Mouse (Mus musculus) embryonic facial prominence, embryonic 13.5 days (tissue): ENCODE results near the gene Gm49358. TPM values are rescaled to one million over a fixed set of nuclear protein-coding genes. Genes with fewer than 3 reads are reported as not detected.

Source experiments
- ATAC-seq: fragments of 200-750 bp; cut with Nextera tagmentation; 2 replicates; pipeline ENCODE4 v1.8.0; 2017; ENCODE audit warnings: low read depth; ENCODE audit not compliant: insufficient number of reproducible peaks, insufficient read depth, low FRiP score, low TSS enrichment
- H3K27ac ChIP-seq: fragments of 300-500 bp; sonication (generic); 2 replicates; pipeline ENCODE4 v1.5.1; 2015; ENCODE audit warnings: moderate library complexity, mild to moderate bottlenecking, inconsistent platforms
- H3K27me3 ChIP-seq: fragments of 300-500 bp; sonication (generic); 2 replicates; pipeline ENCODE4 v1.6.1; 2015; ENCODE audit warnings: mild to moderate bottlenecking, inconsistent platforms
- H3K36me3 ChIP-seq: fragments of 300-500 bp; sonication (generic); 2 replicates; pipeline ENCODE4 v1.6.1; 2015; ENCODE audit warnings: mild to moderate bottlenecking, inconsistent platforms
- H3K4me1 ChIP-seq: fragments of 300-500 bp; sonication (generic); 2 replicates; pipeline ENCODE4 v1.6.1; 2015; ENCODE audit warnings: inconsistent platforms
- H3K4me2 ChIP-seq: fragments of 300-500 bp; sonication (generic); 2 replicates; pipeline ENCODE4 v1.6.1; 2015; ENCODE audit warnings: moderate library complexity, mild to moderate bottlenecking, inconsistent platforms
- H3K4me3 ChIP-seq: fragments of 300-500 bp; sonication (generic); 2 replicates; pipeline ENCODE4 v1.5.1; 2015; ENCODE audit warnings: mild to moderate bottlenecking, inconsistent platforms
- H3K9ac ChIP-seq: fragments of 300-500 bp; sonication (generic); 2 replicates; pipeline ENCODE4 v1.6.1; 2015; ENCODE audit warnings: mild to moderate bottlenecking, inconsistent platforms
- H3K9me3 ChIP-seq: fragments of 300-500 bp; sonication (generic); 2 replicates; pipeline ENCODE4 v1.6.1; 2016; ENCODE audit warnings: inconsistent platforms
- WGBS: fragments of 180-500 bp; shearing (Covaris S2); methylation state at CpG from one replicate; pipeline ENCODE4 v1.1.7; 2015; ENCODE audit warnings: mixed read lengths; 5-methylcytosine and 5-hydroxymethylcytosine counted together
- polyA plus RNA-seq: library from polyadenylated mRNA; unstranded; fragments of >200 nt; fragmentation: Nextera tagmentation; extraction: Ambion mirVana; gene quantifications from 2 replicates; pipeline ENCODE4 v1.2.1, GENCODE M21; 2015

The Gm49358 gene
- polyA plus RNA-seq, result not detected in 2 replicates

DNA sequence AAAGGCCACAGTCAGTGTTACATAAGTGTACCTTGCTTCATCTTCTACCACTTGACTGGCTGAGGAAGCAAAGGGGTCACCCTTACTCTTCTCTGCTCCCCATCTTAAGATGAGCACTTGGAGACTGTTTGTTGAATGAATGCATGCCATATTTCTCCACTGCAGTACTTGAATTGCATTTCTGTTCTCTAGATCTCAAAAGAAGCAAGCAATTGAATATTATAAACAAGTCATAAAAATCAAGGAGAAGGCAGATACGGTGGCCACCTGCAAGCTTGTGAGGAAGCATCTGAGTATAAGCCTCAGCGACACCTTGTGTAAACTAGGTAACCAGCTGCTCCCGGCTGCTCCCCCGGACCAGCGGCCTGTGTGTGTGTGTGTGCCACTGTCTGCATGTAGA, at the start of gene Gm49358:
Gene Gm49358 (plus strand): TSS at position 301 of the 400 bp plus-strand sequence.
- Histone ChIP-seq H3K4me1 (0 out of 2 replicates have a peak, but pooled peaks cover 5% of the 10 kb centered on the region), H3K27me3 (no peaks in the 10 kb centered on the region), H3K36me3 (no peaks in the 10 kb centered on the region), H3K4me2 (no peak within 1 kb of the TSS), H3K4me3 (no peak within 1 kb of the TSS), H3K9ac (no peak within 1 kb of the TSS), H3K27ac (no peak within 1 kb of the TSS), H3K9me3 (no peaks in the 10 kb centered on the region)
- 94% methylated on average over 5 of the region's 5 CpGs for WGBS
- no peak for ATAC-seq

DNA sequence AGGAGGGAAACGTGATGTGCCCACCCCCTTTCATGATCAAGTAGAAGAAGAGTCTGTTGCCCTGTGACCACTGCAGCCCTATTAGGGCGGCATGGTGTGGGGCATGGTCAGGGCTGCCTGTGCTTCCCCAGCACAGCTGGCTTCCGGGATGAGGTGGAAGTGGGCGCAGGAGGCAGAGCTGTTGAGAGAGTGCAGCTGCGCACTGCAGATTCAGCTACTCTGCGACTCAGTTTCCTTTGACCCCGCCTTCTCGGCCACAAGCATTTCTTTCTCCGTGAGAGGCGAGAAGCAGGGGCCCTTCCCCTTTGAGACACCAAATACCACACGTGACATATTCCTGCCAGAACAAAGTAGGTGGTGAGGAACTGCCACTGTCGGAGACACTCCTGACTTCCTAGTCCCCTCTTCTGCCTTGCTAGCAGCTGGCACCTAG, 36.2 kb upstream of the Gm49358 start:
- 0 out of 2 replicates have a peak, but pooled peaks have one; percentile 34 for ATAC-seq
- H3K9ac ChIP-seq, result peak overlapping the region; percentile 68
- H3K4me3 ChIP-seq, result peak overlapping the region; percentile 41
- no peaks in the 10 kb centered on the region for H3K36me3 ChIP-seq
- H3K9me3 ChIP-seq, result no peaks in the 10 kb centered on the region
- peaks cover 16% of the 10 kb centered on the region for H3K4me1 ChIP-seq
- WGBS, result under 1% methylated on average over 12 of the region's 12 CpGs
- peak overlapping the region; percentile 82 for H3K27ac ChIP-seq
- no peaks in the 10 kb centered on the region for H3K27me3 ChIP-seq
- peak overlapping the region; percentile 72 for H3K4me2 ChIP-seq

DNA sequence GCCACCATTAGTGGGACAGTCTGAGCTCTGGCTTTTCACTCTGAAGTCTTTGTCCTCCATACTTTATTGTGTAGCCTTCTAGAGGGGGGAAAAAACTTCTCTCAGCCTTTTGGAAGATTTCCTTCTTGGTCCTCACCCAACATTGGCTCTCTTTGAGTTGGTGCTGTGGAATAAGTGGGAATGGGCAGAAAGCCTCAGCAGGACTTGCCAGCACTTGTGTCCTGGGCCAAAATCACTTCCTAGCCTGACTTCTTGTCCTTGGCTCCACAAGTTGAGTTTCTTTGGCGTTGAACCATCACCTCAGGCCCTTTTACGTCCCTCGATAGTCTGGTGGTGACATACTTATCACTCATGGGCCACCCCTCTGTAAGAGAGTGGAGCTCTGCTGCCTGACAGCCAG, 35.6 kb upstream of the Gm49358 start:
- peak overlapping the region; percentile 82 for H3K27ac ChIP-seq
- ATAC-seq, result no peak
- H3K4me2 ChIP-seq, result peak overlapping the region; percentile 72
- H3K4me1 ChIP-seq, result peaks cover 16% of the 10 kb centered on the region
- no peak overlapping the region for H3K4me3 ChIP-seq
- no peaks in the 10 kb centered on the region for H3K9me3 ChIP-seq
- no peaks in the 10 kb centered on the region for H3K27me3 ChIP-seq
- H3K36me3 ChIP-seq, result no peaks in the 10 kb centered on the region
- WGBS, result 91% methylated on average over 3 of the region's 3 CpGs
- H3K9ac ChIP-seq, result peak overlapping the region; percentile 68; the same call in 1 of the 2 replicates

DNA sequence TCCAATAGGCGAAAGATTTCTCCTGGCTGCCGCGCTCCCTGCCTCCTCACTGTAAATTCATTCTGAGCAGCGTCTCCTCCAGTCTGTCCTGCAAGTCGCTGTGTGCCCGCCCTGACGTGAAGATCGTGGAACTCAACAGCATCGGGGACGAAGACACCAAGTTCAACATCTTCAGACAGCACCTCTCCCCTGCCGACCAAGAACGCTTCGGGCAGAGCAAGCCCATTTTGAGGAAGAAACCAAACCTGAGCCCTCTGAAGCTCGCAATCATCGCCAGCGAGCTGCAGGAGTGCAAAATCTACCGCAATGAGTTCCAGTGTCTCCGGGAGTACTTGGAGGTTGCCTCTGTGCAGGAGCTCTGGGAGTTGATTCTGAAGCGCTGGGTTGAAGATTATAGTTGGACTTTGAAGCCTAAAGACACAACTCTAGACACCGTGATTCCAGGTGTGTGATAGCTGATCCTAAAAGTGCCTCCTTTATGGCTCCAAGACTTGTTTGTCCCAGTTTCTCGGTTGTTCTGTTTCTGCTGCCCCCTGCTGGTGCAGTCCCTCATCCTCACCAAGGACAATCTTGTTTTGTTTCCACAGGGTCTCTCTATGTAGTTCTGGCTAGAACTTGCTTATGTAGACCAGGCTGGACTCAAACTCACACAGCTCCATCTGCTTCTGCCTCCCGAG, 32.8 kb upstream of the Gm49358 start:
- Histone ChIP-seq H3K4me1 (peaks cover 27% of the 10 kb centered on the region), H3K4me2 (peak overlapping the region; percentile 67), H3K9me3 (no peaks in the 10 kb centered on the region), H3K27ac (peak overlapping the region; percentile 77), H3K4me3 (peak overlapping the region; percentile 52), H3K9ac (peak overlapping the region; percentile 73), H3K36me3 (no peaks in the 10 kb centered on the region), H3K27me3 (no peaks in the 10 kb centered on the region)
- 8% methylated on average over 22 of the region's 22 CpGs for WGBS
- no peak for ATAC-seq

DNA sequence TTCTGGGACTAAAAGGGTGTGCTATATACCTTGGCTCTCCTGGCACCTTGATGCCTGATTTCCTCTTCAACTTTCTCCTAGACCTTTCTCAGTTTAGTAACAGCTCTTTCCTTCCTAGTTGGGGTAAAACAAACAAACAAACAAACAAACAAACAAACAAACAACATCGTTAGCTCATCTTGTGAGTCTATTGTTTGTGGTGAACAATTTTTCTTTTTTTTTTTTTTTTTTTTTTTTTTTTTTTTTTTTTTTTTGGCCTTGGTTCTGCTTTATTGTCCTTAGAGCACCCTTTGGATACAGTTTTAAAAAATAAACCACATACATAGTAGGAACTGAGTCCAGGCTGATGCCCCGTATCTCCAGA, 32.3 kb upstream of the Gm49358 start:
- WGBS, result 52% methylated on average over 2 of the region's 2 CpGs
- Histone ChIP-seq H3K4me1 (peaks cover 27% of the 10 kb centered on the region), H3K36me3 (no peaks in the 10 kb centered on the region), H3K4me3 (no peak overlapping the region), H3K9ac (no peak overlapping the region), H3K4me2 (no peak overlapping the region), H3K27ac (no peak overlapping the region), H3K27me3 (no peaks in the 10 kb centered on the region), H3K9me3 (no peaks in the 10 kb centered on the region)
- ATAC-seq, result no peak

DNA sequence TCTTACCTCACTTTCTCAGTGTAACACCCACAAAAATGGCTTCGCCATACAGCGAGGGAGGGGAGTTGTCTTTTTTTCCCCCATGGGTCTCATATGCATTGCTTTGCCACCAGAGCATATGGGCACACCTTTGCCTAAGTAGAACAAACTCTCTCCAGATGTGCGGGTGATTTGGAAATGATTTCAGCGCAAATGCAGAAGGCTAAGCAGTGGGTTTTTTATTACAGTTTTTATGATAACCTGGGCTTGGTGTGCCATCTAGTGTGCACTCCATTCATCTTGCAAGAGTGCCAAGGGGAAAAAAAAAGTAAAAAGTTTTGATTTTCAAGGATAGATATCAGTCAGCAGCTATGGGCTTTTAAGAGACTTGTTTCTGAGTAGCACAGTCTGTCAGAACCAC, 28.7 kb upstream of the Gm49358 start:
- no peak overlapping the region for H3K27ac ChIP-seq
- no peak overlapping the region for H3K9ac ChIP-seq
- H3K4me1 ChIP-seq, result peaks cover 11% of the 10 kb centered on the region
- no peak for ATAC-seq
- H3K4me3 ChIP-seq, result no peak overlapping the region
- WGBS, result 29% methylated on average over 4 of the region's 4 CpGs
- H3K4me2 ChIP-seq, result peak overlapping the region; percentile 23; the same call in 1 of the 2 replicates
- H3K36me3 ChIP-seq, result no peaks in the 10 kb centered on the region
- H3K27me3 ChIP-seq, result no peaks in the 10 kb centered on the region
- H3K9me3 ChIP-seq, result no peaks in the 10 kb centered on the region

DNA sequence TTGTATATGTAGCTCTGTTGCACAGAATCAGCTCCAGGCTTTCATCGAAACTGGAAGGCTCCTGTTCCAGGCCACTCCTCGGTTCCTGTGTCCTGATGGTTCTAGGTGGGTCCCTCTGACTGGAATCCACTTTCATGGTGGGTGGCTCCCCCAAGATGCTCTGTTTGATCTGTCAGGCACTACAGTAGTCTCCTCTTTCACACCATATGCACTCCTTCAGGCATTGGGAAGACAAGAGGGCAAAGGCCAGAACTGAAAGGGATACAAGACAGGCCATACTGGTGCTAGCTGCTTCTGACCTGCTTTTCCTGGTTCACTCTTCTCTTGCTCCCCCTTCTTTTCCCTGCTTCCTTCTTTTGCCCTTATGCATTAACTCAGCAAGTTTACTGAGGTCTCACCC, 20.9 kb upstream of the Gm49358 start:
- no peaks in the 10 kb centered on the region for H3K27me3 ChIP-seq
- no peak overlapping the region for H3K4me3 ChIP-seq
- no peaks in the 10 kb centered on the region for H3K9me3 ChIP-seq
- ATAC-seq, result no peak
- no peak overlapping the region for H3K27ac ChIP-seq
- no peaks in the 10 kb centered on the region for H3K36me3 ChIP-seq
- no peaks in the 10 kb centered on the region for H3K4me1 ChIP-seq
- H3K9ac ChIP-seq, result no peak overlapping the region
- no peak overlapping the region for H3K4me2 ChIP-seq
- WGBS, result 90% methylated on average over 2 of the region's 2 CpGs

DNA sequence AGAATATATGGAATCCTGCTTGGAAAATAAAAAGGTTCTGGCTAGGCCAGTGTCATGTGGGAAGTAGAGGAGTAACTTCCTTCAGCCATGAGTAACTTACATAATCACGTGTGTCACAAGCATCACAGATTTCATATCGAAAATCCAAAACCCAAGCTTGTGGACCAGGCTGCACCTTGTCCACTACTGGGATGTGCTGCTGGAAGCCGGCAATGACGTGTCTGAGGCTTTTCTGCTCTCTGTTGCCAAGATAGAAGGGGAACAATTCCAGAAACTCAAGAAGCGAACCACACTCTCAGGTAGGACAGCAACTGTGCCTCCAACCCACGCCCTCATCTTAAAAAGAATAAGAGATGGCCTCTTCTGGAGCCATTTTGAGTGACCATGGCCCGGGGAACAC, 19.5 kb upstream of the Gm49358 start:
- ATAC-seq, result no peak
- Histone ChIP-seq H3K4me3 (no peak overlapping the region), H3K9me3 (no peaks in the 10 kb centered on the region), H3K4me1 (no peaks in the 10 kb centered on the region), H3K27ac (no peak overlapping the region), H3K4me2 (no peak overlapping the region), H3K27me3 (no peaks in the 10 kb centered on the region), H3K9ac (no peak overlapping the region), H3K36me3 (no peaks in the 10 kb centered on the region)
- 85% methylated on average over 7 of the region's 7 CpGs for WGBS

DNA sequence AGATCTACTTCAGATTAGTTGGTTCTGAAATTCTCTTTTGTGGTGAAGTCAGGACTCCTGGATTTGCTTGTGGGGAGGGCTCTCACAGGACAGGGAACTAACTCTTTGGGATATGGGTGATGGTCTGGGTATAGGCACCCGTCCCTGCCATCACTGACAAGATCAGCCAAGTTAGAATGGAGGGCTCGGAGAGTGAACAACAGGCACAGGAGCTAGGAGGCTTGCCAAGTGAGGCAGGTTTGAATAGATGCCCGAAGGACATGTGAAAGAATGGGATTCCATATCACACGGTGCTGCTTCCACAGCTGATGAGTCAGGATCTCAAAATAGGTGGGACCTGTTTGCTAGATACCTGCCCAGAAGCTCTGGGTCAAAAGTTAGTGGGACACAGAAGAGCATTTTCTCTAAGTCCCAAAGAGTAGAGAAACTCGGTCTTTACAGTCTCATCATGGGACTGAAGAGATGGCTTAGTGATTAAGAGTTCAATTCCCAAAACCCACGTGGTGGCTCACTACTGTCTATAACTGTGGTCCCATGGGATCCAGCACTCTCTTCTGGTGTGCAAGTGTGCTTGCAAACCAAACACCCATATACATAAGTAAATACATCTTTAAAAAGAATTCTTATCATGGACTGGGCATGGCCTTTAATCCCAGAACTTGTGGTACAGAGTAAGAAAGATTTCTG, 7.8 kb upstream of the Gm49358 start:
- H3K4me1 ChIP-seq, result no peaks in the 10 kb centered on the region
- H3K27ac ChIP-seq, result no peak overlapping the region
- H3K36me3 ChIP-seq, result no peaks in the 10 kb centered on the region
- H3K4me3 ChIP-seq, result no peak overlapping the region
- no peaks in the 10 kb centered on the region for H3K9me3 ChIP-seq
- 76% methylated on average over 6 of the region's 6 CpGs for WGBS
- no peak overlapping the region for H3K9ac ChIP-seq
- H3K4me2 ChIP-seq, result no peak overlapping the region
- H3K27me3 ChIP-seq, result no peaks in the 10 kb centered on the region
- no peak for ATAC-seq

DNA sequence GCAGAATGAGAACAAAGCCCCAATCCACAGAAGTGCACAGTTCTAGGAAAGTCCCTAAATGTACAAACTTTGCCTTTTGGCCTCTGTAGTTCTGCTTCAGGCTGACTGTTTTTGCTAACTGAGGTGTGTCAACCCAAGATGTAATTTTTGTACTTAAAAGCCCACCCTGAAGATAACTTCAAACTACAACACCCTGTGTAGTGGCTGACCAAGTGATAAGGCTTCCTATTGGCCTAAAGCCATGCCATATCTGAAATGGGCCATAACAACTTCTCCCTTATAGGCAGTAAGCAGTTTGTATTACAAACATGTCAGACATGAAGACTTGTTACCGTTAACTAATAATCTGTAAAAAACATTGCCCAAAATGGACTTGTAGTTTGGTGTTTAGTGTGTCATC, 6.0 kb upstream of the Gm49358 start:
- H3K36me3 ChIP-seq, result no peaks in the 10 kb centered on the region
- 0 out of 2 replicates have a peak, but pooled peaks cover 5% of the 10 kb centered on the region for H3K4me1 ChIP-seq
- H3K9me3 ChIP-seq, result no peaks in the 10 kb centered on the region
- no peak overlapping the region for H3K4me2 ChIP-seq
- no peak overlapping the region for H3K27ac ChIP-seq
- H3K9ac ChIP-seq, result no peak overlapping the region
- no peak for ATAC-seq
- H3K4me3 ChIP-seq, result no peak overlapping the region
- WGBS, result 93% methylated on average over 1 of the region's 1 CpGs
- H3K27me3 ChIP-seq, result no peaks in the 10 kb centered on the region

DNA sequence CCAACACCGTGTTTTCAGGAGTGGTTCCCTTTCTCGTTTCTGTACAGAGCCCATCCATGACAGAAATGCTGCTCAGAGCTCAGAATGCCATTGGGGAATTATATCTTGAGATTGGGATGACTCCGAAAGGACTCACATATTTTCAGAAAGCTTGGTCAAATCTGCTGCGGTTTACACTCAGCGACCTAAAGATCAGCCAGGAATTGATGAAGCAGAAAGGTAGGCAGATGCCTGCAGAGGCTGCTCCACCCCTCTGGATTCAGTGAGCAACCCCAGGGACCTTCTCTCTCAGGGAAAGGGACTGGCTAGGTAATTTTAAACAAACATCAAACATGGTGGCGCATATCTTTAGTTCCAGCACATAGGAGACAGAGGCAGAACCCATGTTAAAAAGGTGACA, 5.6 kb upstream of the Gm49358 start:
- 91% methylated on average over 6 of the region's 6 CpGs for WGBS
- Histone ChIP-seq H3K4me2 (no peak overlapping the region), H3K27ac (no peak overlapping the region), H3K9ac (no peak overlapping the region), H3K9me3 (no peaks in the 10 kb centered on the region), H3K4me3 (no peak overlapping the region), H3K36me3 (no peaks in the 10 kb centered on the region), H3K4me1 (0 out of 2 replicates have a peak, but pooled peaks cover 5% of the 10 kb centered on the region), H3K27me3 (no peaks in the 10 kb centered on the region)
- no peak for ATAC-seq

DNA sequence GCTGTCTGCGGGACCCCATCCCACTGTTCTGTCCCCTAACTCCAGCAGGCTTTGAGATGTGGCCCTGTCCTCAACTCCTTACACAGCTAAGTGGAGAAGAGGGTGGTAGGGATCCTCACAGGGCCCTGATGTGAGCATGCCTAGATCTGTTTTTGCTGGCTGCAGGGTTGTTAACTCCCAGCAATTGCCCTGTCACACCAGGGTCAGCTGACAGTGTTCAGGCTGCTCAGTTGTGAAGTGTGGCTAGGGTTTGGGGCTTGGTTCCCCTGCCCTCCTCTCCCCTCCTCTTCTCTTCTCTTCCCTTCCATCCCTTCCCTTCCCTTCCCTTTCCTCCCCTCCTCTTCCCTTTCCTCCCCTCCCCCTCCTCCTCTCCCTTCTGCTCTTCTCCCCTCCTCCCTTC, 2.5 kb upstream of the Gm49358 start:
- Histone ChIP-seq H3K9me3 (no peaks in the 10 kb centered on the region), H3K27me3 (no peaks in the 10 kb centered on the region), H3K9ac (no peak overlapping the region), H3K4me1 (0 out of 2 replicates have a peak, but pooled peaks cover 5% of the 10 kb centered on the region), H3K4me3 (no peak overlapping the region), H3K36me3 (no peaks in the 10 kb centered on the region), H3K4me2 (no peak overlapping the region), H3K27ac (no peak overlapping the region)
- WGBS, result 80% methylated on average over 1 of the region's 1 CpGs
- ATAC-seq, result no peak
